Mouse (Mus musculus) stomach, postnatal 0 days (tissue): ENCODE measurements around the gene Bcas3. TPM values are rescaled to one million over a fixed set of nuclear protein-coding genes. Genes with fewer than 3 reads are reported as not detected.

Experiments
- ATAC-seq: fragments of 200-750 bp; cut with Nextera tagmentation; 2 replicates; pipeline ENCODE4 v1.8.0; 2017; ENCODE audit not compliant: low FRiP score, low TSS enrichment
- DNase-seq: peaks from one replicate; pipeline ENCODE4 v3.0.0-alpha.2; 2016; ENCODE audit warnings: low spot score
- H3K27ac ChIP-seq: fragments of 300-500 bp; sonication (generic); replicated peaks from 2 replicates; pipeline ENCODE4 v1.5.1; 2014; ENCODE audit warnings: mild to moderate bottlenecking, control low read depth
- H3K27me3 ChIP-seq: fragments of 300-500 bp; sonication (generic); 2 replicates; pipeline ENCODE4 v1.6.1; 2014; ENCODE audit warnings: low read length; ENCODE audit not compliant: control insufficient read depth, insufficient read depth
- H3K36me3 ChIP-seq: fragments of 300-500 bp; sonication (generic); 2 replicates; pipeline ENCODE4 v1.6.1; 2014; ENCODE audit warnings: low read length, mixed read lengths; ENCODE audit not compliant: control insufficient read depth, insufficient read depth
- H3K4me1 ChIP-seq: fragments of 300-500 bp; sonication (generic); replicated peaks from 2 replicates; pipeline ENCODE4 v1.6.1; 2014; ENCODE audit warnings: antibody characterized with exemption; ENCODE audit not compliant: control insufficient read depth, insufficient read depth
- H3K4me2 ChIP-seq: fragments of 300-500 bp; sonication (generic); replicated peaks from 2 replicates; pipeline ENCODE4 v1.6.1; 2014; ENCODE audit warnings: low read depth, mild to moderate bottlenecking, control low read depth, moderate library complexity
- H3K4me3 ChIP-seq: fragments of 300-500 bp; sonication (generic); 2 replicates; pipeline ENCODE4 v1.5.1; 2014; ENCODE audit warnings: low read depth, low read length, control low read depth
- H3K9ac ChIP-seq: fragments of 300-500 bp; sonication (generic); 2 replicates; pipeline ENCODE4 v1.6.1; 2014; ENCODE audit warnings: mild to moderate bottlenecking, low read length, control low read depth, mixed read lengths
- H3K9me3 ChIP-seq: fragments of 300-500 bp; sonication (generic); 2 replicates; pipeline ENCODE4 v1.6.1; 2016; ENCODE audit warnings: low read length; ENCODE audit not compliant: control insufficient read depth
- CTCF ChIP-seq: IDR thresholded peaks from 2 replicates; pipeline ENCODE4 v1.5.1; 2016; ENCODE audit warnings: antibody characterized with exemption, low read depth, mild to moderate bottlenecking, moderate library complexity
- EP300 ChIP-seq: optimal IDR thresholded peaks from 2 replicates; pipeline ENCODE3; 2016; ENCODE audit warnings: antibody characterized with exemption
- WGBS: fragments of 180-500 bp; shearing (Covaris S2); extraction: QIAGEN DNeasy Blood & Tissue Kit; methylation state at CpG from one replicate; pipeline ENCODE4 v1.1.7; 2014; 5-methylcytosine and 5-hydroxymethylcytosine counted together
- polyA plus RNA-seq: library from polyadenylated mRNA; unstranded; fragments of >200 nt; fragmentation: Nextera tagmentation; extraction: Ambion mirVana; gene quantifications from 2 replicates; pipeline ENCODE4 v1.2.1, GENCODE M21; 2015

Bcas3 gene
- polyA plus RNA-seq, 1 experiment from 2014 or later: 16.5 TPM

DNA sequence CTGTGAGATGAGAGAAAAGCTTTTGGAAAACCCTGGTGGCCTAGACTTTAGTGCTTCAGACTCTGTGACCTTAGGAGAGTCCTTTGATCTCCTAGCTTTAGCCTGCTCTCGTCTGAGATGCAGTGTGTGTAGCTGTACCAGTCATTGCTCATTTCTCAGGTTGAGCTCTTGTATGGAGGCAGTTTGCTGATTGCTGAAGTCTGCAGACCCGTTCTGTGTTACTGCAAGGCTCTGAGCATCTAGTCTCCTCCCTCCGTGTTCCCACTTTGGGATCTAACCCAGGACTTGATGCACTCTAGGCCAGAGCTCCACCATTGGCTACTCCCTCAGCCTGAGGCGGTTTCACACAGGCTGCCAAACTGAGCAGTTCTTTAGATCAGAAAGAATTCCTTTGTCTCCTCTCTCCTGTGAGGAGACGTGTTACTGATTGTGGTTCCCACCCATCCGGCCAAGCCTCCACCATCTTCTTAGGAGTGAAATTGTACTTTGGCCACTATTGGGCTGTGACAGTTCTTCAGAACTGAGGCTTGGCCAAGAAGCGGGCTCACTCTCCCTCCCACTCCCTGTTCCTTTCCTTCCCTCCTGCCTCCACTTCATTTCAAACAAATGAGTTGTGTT is 413.2 kb downstream of the Bcas3 start:
- Histone ChIP-seq H3K36me3 (no peaks in the 10 kb centered on the region), H3K4me3 (no peak overlapping the region), H3K9me3 (no peaks in the 10 kb centered on the region), H3K4me1 (no peaks in the 10 kb centered on the region), H3K4me2 (no peak overlapping the region), H3K9ac (no peak overlapping the region), H3K27ac (no peak overlapping the region), H3K27me3 (no peaks in the 10 kb centered on the region)
- DNase-seq: peak; percentile 17
- WGBS: 41% methylated on average over 7 of the region's 7 CpGs
- TF ChIP-seq CTCF (no peak), EP300 (no peak)
- no peak for ATAC-seq

DNA sequence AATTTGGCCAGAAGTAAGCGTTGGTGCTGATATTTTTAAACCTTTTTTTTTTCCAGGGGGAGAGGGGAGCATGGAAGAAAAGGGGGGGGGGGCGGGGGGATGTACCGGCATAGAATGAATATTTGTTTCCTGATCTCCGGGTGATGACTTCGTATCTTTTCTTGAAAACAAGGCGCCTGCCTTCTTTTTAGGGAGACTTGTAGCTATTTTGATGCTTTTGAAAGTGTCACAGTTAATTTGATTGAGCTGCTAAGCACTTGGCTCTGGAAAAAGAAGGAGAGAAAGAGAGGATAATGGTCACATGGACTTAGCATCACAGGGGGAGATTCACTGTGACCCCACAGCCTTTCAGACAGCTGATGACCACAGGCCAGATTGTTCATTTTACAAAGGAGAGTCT is 413.8 kb downstream of the Bcas3 start:
- no peaks in the 10 kb centered on the region for H3K27me3 ChIP-seq
- H3K4me1 ChIP-seq: no peaks in the 10 kb centered on the region
- no peaks in the 10 kb centered on the region for H3K36me3 ChIP-seq
- H3K27ac ChIP-seq: no peak overlapping the region
- H3K9me3 ChIP-seq: no peaks in the 10 kb centered on the region
- H3K4me2 ChIP-seq: no peak overlapping the region
- no peak overlapping the region for H3K9ac ChIP-seq
- TF ChIP-seq EP300: no peak
- TF ChIP-seq CTCF: no peak
- H3K4me3 ChIP-seq: no peak overlapping the region
- WGBS: 73% methylated on average over 6 of the region's 6 CpGs
- DNase-seq (no peak), ATAC-seq (no peak)

DNA sequence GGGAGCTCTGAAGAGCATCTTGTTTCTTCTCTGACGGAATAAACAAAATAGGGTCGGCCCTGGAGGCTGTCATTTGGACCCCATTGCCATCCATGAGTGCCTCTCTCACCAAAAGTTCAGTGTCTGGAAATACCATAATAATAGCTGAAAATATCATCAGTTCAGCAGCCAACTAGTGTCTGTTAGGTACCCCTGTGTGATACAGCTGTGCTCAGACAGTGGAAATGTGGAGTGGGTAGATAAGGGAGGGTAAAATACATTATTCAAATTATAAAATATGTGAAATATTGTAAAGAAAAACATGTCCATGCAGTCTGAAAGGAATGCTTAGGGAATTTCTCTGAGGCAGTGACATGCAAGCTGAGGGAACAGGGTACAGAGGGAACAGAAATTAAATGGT is 416.8 kb downstream of the Bcas3 start:
- Histone ChIP-seq H3K4me2 (no peak overlapping the region), H3K36me3 (no peaks in the 10 kb centered on the region), H3K4me3 (no peak overlapping the region), H3K27me3 (no peaks in the 10 kb centered on the region), H3K9ac (no peak overlapping the region), H3K4me1 (no peaks in the 10 kb centered on the region), H3K27ac (no peak overlapping the region), H3K9me3 (no peaks in the 10 kb centered on the region)
- ATAC-seq: no peak
- TF ChIP-seq EP300 (no peak), CTCF (no peak)
- 88% methylated on average over 2 of the region's 2 CpGs for WGBS
- DNase-seq: no peak

DNA sequence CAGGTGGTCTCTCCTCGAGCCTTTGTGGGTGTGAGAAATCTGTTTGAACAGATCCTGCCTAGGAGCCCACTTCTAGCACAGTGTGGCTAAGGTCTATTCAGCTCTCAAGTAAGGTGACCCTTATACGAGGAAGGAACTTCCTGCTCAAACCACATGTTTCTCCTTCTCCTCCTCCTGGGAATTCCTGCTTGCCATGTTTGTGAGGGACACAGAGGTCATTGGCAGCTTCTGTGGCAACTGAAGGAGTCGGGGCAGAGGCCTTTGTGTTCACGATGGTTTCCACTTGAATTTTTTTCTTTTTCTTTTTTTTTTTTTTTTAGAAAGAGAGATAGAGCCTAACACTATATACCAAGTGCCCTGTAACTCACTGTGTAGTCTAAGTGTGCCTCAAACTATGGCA is 420.4 kb downstream of the Bcas3 start:
- no peak for ATAC-seq
- no peaks in the 10 kb centered on the region for H3K36me3 ChIP-seq
- 71% methylated on average over 4 of the region's 4 CpGs for WGBS
- TF ChIP-seq CTCF: no peak
- no peak for TF ChIP-seq EP300
- no peak overlapping the region for H3K4me3 ChIP-seq
- peaks cover 8% of the 10 kb centered on the region; the same call in 1 of the 2 replicates for H3K4me1 ChIP-seq
- no peaks in the 10 kb centered on the region for H3K9me3 ChIP-seq
- no peak for DNase-seq
- no peak overlapping the region for H3K27ac ChIP-seq
- no peaks in the 10 kb centered on the region for H3K27me3 ChIP-seq
- no peak overlapping the region for H3K9ac ChIP-seq
- H3K4me2 ChIP-seq: no peak overlapping the region

DNA sequence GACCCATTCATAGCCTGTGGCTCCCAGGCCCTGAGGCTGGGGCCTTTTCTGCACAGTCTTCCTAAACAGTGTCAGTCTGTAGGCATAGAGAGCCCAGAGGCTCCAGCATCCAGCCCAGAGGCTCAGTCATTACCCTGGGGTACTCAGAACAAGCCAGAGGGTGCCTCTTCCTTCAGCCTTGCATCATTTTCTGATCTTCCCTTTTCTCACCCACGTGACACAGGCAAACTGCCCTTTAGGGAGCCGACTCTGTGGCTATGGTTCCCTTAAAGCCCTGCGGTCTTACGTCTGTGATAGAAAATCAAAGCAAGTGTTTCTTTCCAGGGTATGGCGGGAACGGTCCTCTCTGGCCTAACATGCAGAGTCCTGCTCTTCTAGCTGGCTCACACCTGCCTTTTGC is 421.7 kb downstream of the Bcas3 start:
- TF ChIP-seq EP300 (no peak), CTCF (no peak)
- H3K4me1 ChIP-seq: peaks cover 8% of the 10 kb centered on the region; the same call in 1 of the 2 replicates
- no peaks in the 10 kb centered on the region for H3K36me3 ChIP-seq
- DNase-seq: no peak
- no peak overlapping the region for H3K9ac ChIP-seq
- no peaks in the 10 kb centered on the region for H3K9me3 ChIP-seq
- ATAC-seq: no peak
- H3K4me2 ChIP-seq: no peak overlapping the region
- no peaks in the 10 kb centered on the region for H3K27me3 ChIP-seq
- 66% methylated on average over 6 of the region's 6 CpGs for WGBS
- no peak overlapping the region for H3K4me3 ChIP-seq
- no peak overlapping the region for H3K27ac ChIP-seq

DNA sequence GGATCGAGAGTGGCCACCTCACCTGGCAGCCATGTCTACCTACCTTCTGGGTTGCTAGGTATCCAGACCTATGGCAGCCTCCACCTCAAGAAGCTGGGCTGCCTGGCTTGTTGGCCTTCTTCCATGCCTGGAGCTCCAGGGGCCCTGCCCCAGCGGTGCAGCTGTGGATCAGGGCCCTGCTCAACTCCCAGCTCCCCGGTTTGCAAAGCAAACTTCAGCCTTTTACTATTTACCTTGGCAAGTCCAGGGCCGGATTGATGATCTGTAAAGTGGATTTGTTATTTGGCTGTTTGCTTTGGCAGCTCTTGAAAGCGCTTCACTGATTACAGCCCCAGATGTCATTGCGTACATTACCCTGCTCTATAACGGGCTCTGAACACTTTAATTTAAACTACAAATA is 422.5 kb downstream of the Bcas3 start:
- ATAC-seq (peak; percentile 78), DNase-seq (peak; percentile 84)
- TF ChIP-seq CTCF (no peak), EP300 (no peak)
- H3K4me2 ChIP-seq: no peak overlapping the region
- H3K36me3 ChIP-seq: no peaks in the 10 kb centered on the region
- H3K27me3 ChIP-seq: no peaks in the 10 kb centered on the region
- H3K9me3 ChIP-seq: no peaks in the 10 kb centered on the region
- H3K4me1 ChIP-seq: peaks cover 8% of the 10 kb centered on the region; the same call in 1 of the 2 replicates
- H3K4me3 ChIP-seq: no peak overlapping the region
- WGBS: 14% methylated on average over 7 of the region's 7 CpGs
- no peak overlapping the region for H3K27ac ChIP-seq
- no peak overlapping the region for H3K9ac ChIP-seq
